Mouse (Mus musculus) liver, postnatal 0 days (tissue): ENCODE measurements around the gene Adam12.

ENCODE experiments used
- CTCF ChIP-seq: sonication (generic); IDR thresholded peaks from 2 replicates; pipeline ENCODE4 v1.5.1; 2016; ENCODE audit warnings: antibody characterized with exemption, low read depth
- EP300 ChIP-seq: IDR thresholded peaks from 2 replicates; pipeline ENCODE4 v1.6.1; 2016; ENCODE audit warnings: antibody characterized with exemption, low read depth, mild to moderate bottlenecking

- no peak for TF ChIP-seq CTCF
- no peak for TF ChIP-seq EP300
Observed at GRCm38 (mm10) chr7:134227101-134227500, 4.8 kb downstream of the Adam12 start.
